Mouse (Mus musculus) cerebellum, adult 9-10 months (tissue): Measurements from ENCODE around the gene Cnst.
"Not testable (repeated sequence)": the region's sequence is repeated elsewhere in the genome, so short reads cannot be mapped to it uniquely, and the experiment has no call there.

Source experiments
- DNase-seq: peaks from one replicate; pipeline ENCODE4 v3.0.0; 2022

The Cnst gene

DNA sequence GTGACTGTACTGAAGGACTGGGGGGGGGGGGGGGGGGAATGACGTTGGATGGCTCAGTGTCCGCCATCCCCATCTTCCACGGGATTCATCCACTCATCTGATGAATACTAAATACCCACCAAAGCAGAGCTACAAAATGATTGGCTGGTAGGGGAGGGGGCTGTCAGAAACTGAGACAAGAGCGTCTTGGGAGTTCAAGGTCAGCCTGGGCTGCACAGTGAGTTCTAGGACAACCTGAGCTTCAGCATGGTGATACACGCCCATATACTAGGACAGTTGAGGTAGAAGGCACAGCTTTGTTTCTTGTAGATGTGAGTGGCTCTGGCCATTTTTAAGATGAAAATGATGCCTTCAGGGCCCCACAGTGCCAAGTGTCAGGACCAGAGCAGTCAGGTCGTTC, 52.2 kb downstream of the Cnst start:
- no peak for DNase-seq

GRCm38 (mm10) chr1:179604526-179604925, 58.4 kb downstream of the Cnst start:
- no peak for DNase-seq

DNA sequence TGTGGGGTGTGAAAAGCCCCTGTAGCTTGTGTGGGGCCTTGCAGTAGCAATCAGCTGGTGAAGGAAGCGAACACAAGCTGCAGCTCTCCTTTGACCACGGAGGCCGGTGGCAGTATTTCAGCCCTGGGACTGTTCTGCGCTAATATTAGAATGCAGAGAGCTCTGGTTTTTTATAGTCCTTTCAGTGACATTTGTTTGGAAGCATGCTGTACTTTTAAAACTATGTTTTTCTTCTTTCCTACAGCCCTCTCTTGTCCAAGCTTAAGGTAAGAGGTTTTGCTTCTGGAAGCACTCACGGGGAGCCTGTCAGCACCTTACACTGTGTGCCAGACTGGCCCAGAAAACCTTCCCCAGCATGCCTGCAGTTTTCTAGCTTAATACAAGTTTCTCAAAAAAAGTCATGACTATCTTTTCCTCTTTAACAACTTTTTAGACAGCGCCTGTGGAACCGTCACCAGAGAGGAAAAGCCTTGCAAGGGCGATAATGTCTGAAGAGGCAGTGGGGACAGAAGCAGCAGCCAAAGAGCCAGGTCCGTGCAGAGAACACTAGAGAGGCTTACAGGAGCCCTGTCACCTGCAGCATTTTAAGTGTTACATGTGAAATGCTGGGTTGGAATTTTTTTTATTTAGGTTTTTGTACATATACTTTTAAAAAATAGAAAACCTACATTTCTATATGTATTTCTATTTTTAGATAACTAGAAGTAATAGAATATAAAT, 60.0 kb downstream of the Cnst start:
- no peak for DNase-seq

DNA sequence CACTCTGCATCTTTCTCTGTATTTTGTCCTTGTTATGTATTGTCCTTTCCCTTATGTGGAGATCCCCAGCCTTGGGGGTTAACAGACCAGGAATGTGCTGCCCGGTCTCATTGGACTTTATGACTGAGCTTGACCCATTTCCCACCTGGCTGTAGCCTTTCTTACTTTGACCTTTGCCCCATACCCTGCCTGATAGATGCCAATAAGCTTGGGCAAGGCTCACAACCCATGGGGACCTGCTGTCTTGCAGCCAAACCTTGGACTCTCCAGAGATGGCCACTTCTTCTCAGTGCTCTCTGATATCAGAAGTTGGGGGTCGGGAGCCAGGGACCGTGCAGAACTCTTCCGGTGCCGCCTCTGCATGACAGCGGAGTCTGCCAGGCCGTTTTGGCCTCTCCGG, 62.4 kb downstream of the Cnst start:
- no peak for DNase-seq

DNA sequence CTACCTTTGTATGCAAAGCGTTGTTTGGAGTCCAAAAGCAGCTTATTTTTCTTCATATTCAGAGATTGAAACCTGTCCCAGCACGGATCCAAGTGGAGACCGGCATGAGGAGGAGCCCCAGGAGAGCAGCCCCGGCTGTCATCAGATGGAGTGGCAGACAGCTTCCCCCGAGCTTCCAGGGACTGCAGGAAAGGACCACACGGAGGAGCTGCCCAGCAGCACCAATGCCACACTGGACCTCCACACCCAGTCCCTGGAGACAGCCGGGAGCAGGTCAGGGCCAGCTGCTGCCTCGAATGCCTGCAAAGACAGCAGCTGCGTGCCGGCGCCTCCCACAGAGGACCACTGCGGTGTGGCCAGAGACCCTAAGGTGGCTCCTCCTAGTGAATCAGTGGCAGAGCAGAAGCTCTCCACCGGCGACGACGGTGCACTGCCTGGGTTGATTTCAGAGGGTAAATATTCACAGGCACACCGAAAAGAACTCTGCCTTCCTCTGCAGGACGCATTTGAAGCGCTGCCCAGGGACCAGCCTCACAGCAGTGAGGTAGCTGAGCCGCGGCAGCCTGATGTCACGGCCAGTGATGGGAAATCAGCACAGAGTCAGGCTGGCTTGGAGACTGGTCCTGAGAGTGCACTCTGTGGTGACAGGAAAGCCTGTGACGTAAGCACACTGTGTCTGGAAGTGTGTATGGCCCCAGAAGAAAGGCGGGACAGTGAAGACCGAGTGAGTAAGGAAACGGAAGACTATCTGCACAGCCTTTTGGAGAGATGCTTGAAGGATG, 63.7 kb downstream of the Cnst start:
- peak; percentile 68 for DNase-seq

DNA sequence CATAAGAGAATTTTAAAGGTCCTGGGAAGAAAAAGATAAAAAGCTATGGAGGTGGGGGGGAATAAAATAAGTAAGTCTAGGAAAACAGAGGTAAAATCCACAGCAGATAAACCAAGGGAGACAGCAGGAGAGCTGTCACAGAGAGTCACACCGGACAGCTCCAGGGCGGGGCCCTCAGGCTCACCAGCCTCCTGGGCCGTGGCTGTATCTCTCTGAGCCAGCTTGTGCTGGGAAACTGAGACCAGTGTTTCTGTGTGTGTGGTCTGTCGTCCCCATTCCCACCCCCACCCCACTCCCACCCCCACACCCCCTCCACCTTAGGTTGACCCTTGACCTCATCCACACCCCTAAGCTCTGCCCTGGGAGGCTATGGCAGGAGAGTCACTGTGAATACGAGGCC, 65.0 kb downstream of the Cnst start:
- no peak for DNase-seq

GRCm38 (mm10) chr1:179612418-179612817, 66.2 kb downstream of the Cnst start:
- no peak for DNase-seq

DNA sequence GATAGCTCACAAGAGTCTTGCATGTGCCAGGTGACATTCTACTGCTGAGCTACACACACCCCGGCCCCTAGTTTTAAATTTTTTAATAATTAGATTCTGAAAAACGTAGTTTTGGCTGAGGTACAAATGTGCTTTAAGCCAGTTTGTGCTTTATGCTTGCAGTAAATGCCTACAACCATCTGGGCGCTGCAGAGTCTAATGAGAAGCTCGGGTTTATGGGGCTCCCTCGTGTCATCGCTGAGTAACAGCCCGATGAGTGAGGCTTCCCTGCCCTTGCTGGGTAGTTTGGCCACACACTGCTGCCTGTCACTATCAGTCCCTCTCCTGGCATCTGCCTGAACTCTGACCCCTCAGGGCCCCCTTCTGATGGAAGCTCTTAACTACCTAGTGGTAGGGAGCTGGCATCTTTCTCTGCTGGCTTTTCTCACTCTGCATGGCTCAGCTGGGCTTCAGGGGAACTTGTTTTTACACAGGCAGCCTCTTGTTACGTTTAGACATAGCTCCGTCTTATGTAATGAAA, 66.9 kb downstream of the Cnst start:
- no peak for DNase-seq

DNA sequence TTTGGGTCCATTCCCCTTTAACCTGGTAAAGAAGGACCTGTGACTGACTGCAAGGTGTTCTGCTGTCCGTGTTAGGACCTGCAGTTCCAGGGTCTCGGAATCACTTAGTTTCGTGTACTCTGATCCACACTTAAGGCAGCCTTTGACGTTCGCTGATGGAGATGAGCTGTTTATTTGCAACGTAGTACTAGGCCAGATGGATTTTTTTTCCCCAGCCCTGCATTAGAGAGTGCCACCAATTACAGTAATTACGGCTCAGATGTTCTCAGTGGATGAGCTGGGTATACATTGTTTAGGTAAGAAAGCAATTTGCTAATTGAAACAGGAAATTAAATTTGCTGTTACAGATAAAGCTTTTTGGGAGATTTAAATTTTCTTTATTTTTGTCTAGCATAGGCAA, 71.3 kb downstream of the Cnst start:
- DNase-seq: no peak

- DNase-seq: no peak
Observed at GRCm38 (mm10) chr1:179622665-179623064, 76.5 kb downstream of the Cnst start.

- peak; percentile 63 for DNase-seq
Observed at GRCm38 (mm10) chr1:179623657-179624056, 77.5 kb downstream of the Cnst start.

DNA sequence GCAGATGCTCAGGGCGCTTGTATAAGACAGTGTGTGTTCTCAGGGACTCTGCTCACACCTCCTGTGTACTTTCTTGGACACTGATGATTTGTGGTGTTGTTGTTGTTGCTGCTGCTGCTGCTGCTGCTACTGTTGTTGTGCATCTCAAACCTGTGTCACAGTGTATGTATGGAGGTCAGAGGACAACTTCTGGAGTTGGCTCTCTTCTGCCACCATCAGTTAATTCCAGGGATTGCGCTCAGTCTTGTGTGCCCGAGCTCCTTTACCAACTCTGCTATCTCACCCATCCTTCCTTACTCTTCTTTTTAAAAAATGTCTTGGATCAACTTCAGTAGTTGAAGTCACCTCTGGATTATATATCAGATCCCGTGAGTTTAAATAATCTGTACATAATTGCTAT, 78.2 kb downstream of the Cnst start:
- DNase-seq: peak; percentile 74

- DNase-seq: no peak
Observed at GRCm38 (mm10) chr1:179627855-179628254, 81.7 kb downstream of the Cnst start.

GRCm38 (mm10) chr1:179628438-179629106, 82.4 kb downstream of the Cnst start:
- no peak for DNase-seq

DNA sequence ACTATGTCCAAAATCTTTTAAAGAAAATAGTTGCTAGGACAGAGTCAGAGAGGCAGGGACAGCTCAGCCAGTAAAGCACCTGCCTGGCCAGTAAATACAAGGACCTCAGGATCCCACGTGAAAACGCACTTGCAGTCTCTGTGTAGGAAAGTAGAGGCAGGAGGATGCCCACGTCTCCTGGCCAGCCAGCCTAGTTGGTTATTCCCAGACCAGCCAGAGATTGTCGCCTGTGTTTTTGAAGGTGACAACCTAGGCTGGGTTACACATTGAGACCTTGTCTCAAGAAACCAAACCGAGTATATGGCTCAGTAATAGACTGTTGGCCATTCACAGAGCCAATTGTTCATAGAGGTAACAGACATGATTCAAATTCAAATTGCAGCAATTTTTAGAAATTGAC, 83.1 kb downstream of the Cnst start:
- DNase-seq: no peak

GRCm38 (mm10) chr1:179632746-179633413, 86.7 kb downstream of the Cnst start:
- peak; percentile 1 for DNase-seq

DNA sequence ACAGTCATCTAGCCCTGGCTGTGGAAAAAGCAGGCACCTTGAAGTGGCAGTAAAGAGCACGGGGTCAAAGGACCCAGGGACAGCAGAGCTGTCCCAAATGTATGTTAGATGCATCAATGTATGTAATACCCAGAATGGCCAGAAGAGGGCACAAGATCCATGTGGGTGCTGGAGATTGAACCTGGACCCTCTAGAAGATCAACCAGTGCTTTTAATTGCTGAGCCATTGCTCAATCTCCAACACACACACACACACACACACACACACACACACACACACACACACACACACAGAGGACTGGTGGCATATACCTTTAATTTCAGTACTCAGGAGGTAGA, 87.2 kb downstream of the Cnst start:
- peak; percentile 23 for DNase-seq

DNA sequence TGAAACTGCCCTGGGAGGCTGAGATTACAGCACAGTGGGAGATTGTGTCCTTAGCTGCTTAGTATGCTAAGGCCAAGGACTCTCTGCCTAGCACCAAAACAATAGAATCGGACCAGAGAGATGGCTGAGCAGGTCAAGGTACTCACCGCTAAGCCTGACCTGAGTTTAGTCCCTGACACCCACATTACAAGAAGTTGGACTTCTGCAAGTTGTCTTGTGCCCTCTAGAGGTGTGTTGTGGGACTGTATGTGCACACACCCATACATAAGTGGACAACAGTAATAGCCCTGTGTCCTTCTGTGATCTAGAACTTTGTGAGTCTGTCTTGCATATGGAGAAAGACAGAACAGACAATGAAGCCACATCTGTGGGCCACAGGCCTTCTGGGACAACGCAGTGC, 88.0 kb downstream of the Cnst start:
- no peak for DNase-seq

DNA sequence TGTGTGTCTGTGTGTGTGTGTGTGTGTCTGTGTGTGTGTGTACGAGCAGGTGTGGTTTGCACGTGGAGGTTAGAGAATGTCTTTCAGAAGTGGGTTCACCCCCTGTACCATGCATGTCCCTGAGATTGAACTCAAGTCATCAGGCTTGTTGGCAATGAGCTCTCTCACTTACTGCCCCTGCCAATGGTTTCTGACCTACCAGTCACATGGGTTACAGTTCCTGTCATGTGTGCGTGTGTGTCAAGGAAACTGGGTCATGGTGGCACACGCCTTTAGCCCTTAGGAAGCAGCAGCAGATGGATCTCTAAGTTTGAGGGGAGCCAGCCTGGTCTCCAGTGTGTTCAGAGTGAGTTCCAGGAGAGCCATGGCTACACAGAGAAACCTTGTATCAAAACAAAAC, 96.6 kb downstream of the Cnst start:
- no peak for DNase-seq

DNA sequence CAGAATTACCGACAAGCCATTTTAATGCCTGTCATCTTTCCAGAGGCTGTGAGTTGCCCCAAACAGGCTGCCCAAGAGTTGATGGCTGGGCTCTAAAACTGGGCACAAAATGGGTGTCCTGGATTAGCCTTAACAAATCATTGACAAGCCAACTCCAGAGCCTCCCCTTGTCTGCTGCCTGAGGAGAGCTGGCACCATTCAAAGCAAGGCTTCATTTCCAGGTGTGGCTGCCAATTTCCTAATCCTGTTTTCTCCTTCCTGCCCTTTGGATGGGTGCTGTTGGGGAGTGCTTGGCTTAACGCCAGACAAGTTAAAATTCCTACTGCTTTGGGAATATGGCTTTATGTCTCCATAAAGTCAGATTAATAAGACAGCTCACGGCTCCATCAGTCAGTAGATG, 98.0 kb downstream of the Cnst start:
- no peak for DNase-seq

DNA sequence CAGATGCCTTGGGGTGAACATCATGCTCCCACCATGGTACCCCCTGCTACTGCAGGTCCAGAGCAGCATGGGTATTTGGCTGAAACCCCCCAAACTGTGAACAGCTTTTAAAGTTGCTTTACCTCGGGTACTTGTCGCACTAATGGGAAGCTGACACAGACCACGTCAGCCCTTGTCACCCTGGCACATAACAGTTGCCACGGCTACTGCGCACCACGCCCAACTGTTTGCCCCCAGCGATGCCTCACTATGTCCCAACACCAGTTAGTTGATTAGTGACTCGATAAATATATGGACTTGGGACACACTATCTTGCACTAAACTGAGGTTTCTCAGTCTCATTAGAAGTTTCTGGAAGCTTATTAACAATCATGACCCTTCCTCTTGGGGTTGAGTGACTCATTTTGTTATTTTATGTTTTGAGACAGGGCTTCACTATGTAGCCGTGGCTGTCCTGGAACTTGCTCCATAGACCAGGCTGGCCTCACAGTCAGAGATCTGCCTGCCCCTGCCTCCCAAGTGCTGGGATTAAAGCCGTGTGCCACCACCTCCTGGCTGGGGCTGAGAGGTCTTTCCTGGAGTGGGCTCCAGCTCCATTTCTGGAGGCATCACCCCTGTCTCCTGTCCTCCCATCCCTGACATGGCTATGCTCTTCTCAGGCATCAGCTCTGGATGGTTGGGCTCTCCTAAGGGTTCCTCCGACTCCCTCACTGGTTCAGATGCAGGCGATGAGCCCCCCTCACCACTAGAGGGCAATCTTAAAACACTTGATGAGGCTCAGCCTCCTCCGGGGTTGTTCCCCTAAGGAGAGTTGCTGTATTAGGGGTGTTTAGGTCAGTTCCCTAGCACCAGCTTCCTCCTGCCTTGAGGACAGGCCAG, 99.2 kb downstream of the Cnst start:
- peak; percentile 89 for DNase-seq

DNA sequence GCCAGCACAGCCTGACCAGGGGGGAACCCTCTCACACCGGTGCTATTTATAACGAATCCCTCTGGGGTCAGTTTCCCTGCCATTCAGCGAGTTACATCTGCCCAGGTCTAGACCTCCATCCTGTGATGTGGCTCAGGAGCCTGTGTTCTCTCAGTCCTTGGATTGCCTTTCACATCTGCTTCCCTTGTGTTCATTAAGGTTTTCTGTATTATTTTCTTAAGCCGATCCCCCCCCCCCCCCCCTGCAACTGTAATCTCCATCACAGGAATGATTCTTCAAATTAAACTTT, 99.8 kb downstream of the Cnst start:
- DNase-seq: no peak

GRCm38 (mm10) chr1:179648678-179649077, 102.5 kb downstream of the Cnst start:
- not testable (repeated sequence) for DNase-seq
